Mouse (Mus musculus) liver, adult 2 months (tissue): ENCODE measurements at regions not wholly inside any gene's neighbourhood (a gene's known extent, or its start where the extent isn't known, plus 50 kb on each side); places are given as distances from the start of the nearest gene placed in this dataset.

Experiments
- DNase-seq: peaks from one replicate; pipeline ENCODE4 v3.0.0-alpha.2; 2011; ENCODE audit warnings: low read depth, low spot score; ENCODE audit errors: extremely low read depth
- H3K27ac ChIP-seq: fragments of 200-500 bp; replicated peaks from 2 replicates; pipeline ENCODE4 v1.5.1; 2012; ENCODE audit warnings: low read depth, mild to moderate bottlenecking, control low read depth, inconsistent platforms, low read length; ENCODE audit not compliant: insufficient read depth
- H3K27me3 ChIP-seq: fragments of 200-500 bp; 2 replicates; pipeline ENCODE4 v1.6.1; 2012; ENCODE audit warnings: mild to moderate bottlenecking, moderate library complexity, low read length, inconsistent platforms; ENCODE audit not compliant: control insufficient read depth, insufficient read depth
- H3K36me3 ChIP-seq: fragments of 200-500 bp; 2 replicates; pipeline ENCODE4 v1.6.1; 2012; ENCODE audit warnings: low read length, inconsistent platforms; ENCODE audit not compliant: control insufficient read depth, insufficient read depth
- H3K4me1 ChIP-seq: fragments of 200-500 bp; 2 replicates; pipeline ENCODE4 v1.6.1; 2011; ENCODE audit warnings: low read length; ENCODE audit not compliant: control insufficient read depth, insufficient read depth
- H3K4me3 ChIP-seq: fragments of 200-500 bp; 2 replicates; pipeline ENCODE4 v1.5.1; 2011; ENCODE audit warnings: low read depth, mild to moderate bottlenecking, control low read depth, low read length, moderate library complexity; ENCODE audit not compliant: insufficient read depth
- H3K79me2 ChIP-seq: fragments of 200-500 bp; 2 replicates; pipeline ENCODE4 v1.6.1; 2012; ENCODE audit warnings: inconsistent platforms, mild to moderate bottlenecking, low read length, moderate library complexity; ENCODE audit not compliant: control insufficient read depth, insufficient read depth
- H3K9ac ChIP-seq: fragments of 200-500 bp; 2 replicates; pipeline ENCODE4 v1.6.1; 2012; ENCODE audit warnings: low read depth, mild to moderate bottlenecking, control low read depth, inconsistent platforms, low read length
- CTCF ChIP-seq: fragments of 200-500 bp; IDR thresholded peaks from 2 replicates; pipeline ENCODE4 v1.5.1; 2011; ENCODE audit warnings: low read depth, low read length, control low read depth
- POLR2A ChIP-seq: fragments of 200-500 bp; IDR thresholded peaks from 2 replicates; pipeline ENCODE4 v1.6.1; 2011; ENCODE audit warnings: low read length, control low read depth; ENCODE audit not compliant: insufficient read depth; ENCODE audit errors: extremely low read depth
- WGBS: fragments of 180-500 bp; shearing (Covaris S2); methylation state at CpG from one replicate; pipeline ENCODE4 v1.1.7; 2018; 5-methylcytosine and 5-hydroxymethylcytosine counted together

- H3K4me1 ChIP-seq = no peaks in the 10 kb centered on the region
- H3K27ac ChIP-seq = no peak overlapping the region
- no peak overlapping the region for H3K4me3 ChIP-seq
- H3K79me2 ChIP-seq = no peaks in the 10 kb centered on the region
- TF ChIP-seq POLR2A (no peak), CTCF (peak; percentile 19; the same call in 1 of the 2 replicates)
- DNase-seq = peak; percentile 52
- no peaks in the 10 kb centered on the region for H3K36me3 ChIP-seq
- H3K27me3 ChIP-seq = no peaks in the 10 kb centered on the region
- 13% methylated on average over 1 of the region's 1 CpGs for WGBS
- H3K9ac ChIP-seq = no peak overlapping the region
Observed at GRCm38 (mm10) chr6:14585827-14586226, 169.2 kb downstream of the Ppp1r3a start.

DNA sequence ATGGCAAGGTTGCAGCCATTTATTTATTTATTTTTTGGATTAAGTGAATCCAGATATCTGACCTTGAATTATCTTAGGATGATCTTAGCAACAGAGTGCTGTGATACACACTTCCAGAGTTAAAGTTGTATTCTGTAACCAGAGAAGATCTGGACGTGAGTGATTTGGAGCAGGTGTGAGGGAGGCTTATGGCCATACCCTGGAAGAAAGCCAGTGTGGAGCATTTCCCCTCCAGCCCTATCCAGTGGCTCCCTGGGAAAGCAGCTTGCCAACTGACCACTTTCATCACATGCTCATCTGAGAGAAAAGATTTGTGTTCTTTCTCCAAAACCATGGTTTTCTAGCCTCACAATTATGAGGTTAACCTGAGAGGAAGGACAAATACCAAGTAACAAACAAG is 171.2 kb downstream of the Ppp1r3a start:
- Histone ChIP-seq H3K9ac (no peak overlapping the region), H3K27ac (no peak overlapping the region), H3K79me2 (no peaks in the 10 kb centered on the region), H3K4me3 (no peak overlapping the region), H3K27me3 (no peaks in the 10 kb centered on the region), H3K4me1 (no peaks in the 10 kb centered on the region), H3K36me3 (no peaks in the 10 kb centered on the region)
- DNase-seq = no peak
- 67% methylated on average over 1 of the region's 1 CpGs for WGBS
- TF ChIP-seq CTCF (no peak), POLR2A (no peak)

DNA sequence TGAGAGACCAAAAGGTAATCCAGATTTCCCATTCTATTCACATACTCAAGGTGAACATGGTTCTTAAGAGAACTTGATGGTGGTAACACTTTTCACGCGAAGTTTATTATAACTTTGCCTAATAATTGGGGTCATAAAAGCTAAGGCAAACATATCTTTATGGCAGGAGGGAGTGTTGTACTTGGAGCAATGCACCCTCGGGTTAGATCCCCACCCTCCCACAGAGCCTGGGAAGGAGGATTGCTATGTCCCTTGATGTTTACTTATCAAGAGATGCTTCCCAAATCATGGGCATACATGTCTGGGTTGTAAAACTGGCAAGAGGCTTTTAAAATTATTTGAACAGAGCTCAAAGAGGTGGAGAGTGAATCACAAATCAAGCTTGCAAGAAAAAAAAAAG is 180.5 kb downstream of the Ppp1r3a start:
- TF ChIP-seq CTCF (no peak), POLR2A (no peak)
- no peak for DNase-seq
- Histone ChIP-seq H3K27me3 (no peaks in the 10 kb centered on the region), H3K9ac (no peak overlapping the region), H3K27ac (no peak overlapping the region), H3K4me3 (no peak overlapping the region), H3K79me2 (no peaks in the 10 kb centered on the region), H3K4me1 (no peaks in the 10 kb centered on the region), H3K36me3 (no peaks in the 10 kb centered on the region)
- 70% methylated on average over 3 of the region's 3 CpGs for WGBS

DNA sequence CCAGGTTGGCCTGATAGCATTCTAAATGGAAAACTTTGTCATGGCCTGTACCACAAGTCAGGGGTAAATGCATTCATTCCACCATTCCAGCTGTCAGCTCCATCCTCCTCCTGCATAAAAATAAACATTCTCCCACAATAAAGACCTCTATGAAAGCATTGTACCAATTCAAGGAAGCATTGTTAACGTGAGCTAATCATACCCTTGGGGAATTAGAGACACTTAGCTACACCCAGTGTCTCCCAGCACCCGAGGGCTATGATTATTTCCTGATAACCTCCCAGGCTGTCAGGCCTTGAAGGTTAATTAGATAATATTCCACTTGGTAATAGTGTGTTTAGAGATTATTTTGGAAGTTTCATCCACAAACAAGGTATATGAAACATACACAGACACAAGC is 182.1 kb downstream of the Ppp1r3a start:
- H3K9ac ChIP-seq = no peak overlapping the region
- no peak overlapping the region for H3K27ac ChIP-seq
- no peaks in the 10 kb centered on the region for H3K36me3 ChIP-seq
- no peaks in the 10 kb centered on the region for H3K79me2 ChIP-seq
- WGBS = 48% methylated on average over 2 of the region's 2 CpGs
- TF ChIP-seq CTCF (no peak), POLR2A (no peak)
- H3K27me3 ChIP-seq = no peaks in the 10 kb centered on the region
- no peak overlapping the region for H3K4me3 ChIP-seq
- no peaks in the 10 kb centered on the region for H3K4me1 ChIP-seq
- no peak for DNase-seq

- no peak overlapping the region for H3K9ac ChIP-seq
- WGBS = 89% methylated on average over 5 of the region's 5 CpGs
- H3K36me3 ChIP-seq = no peaks in the 10 kb centered on the region
- TF ChIP-seq CTCF = no peak
- TF ChIP-seq POLR2A = no peak
- H3K4me3 ChIP-seq = no peak overlapping the region
- no peak overlapping the region for H3K27ac ChIP-seq
- no peaks in the 10 kb centered on the region for H3K79me2 ChIP-seq
- H3K27me3 ChIP-seq = no peaks in the 10 kb centered on the region
- H3K4me1 ChIP-seq = no peaks in the 10 kb centered on the region
- no peak for DNase-seq
Observed at GRCm38 (mm10) chr6:14540333-14540732, 214.7 kb downstream of the Ppp1r3a start.

GRCm38 (mm10) chr6:14529096-14529495 is 226.0 kb downstream of the Ppp1r3a start:
- H3K4me3 ChIP-seq = no peak overlapping the region
- DNase-seq = no peak
- no peaks in the 10 kb centered on the region for H3K4me1 ChIP-seq
- H3K27me3 ChIP-seq = no peaks in the 10 kb centered on the region
- H3K36me3 ChIP-seq = no peaks in the 10 kb centered on the region
- H3K27ac ChIP-seq = no peak overlapping the region
- TF ChIP-seq POLR2A = no peak
- TF ChIP-seq CTCF = no peak
- no peak overlapping the region for H3K9ac ChIP-seq
- H3K79me2 ChIP-seq = no peaks in the 10 kb centered on the region
- WGBS = 67% methylated on average over 2 of the region's 2 CpGs
